Mouse (Mus musculus) left cerebral cortex, postnatal 36 days (tissue): ENCODE results near the gene Jag1. TPM values are rescaled to one million over a fixed set of nuclear protein-coding genes. Genes with fewer than 3 reads are reported as not detected.

Experiments
- DNase-seq, 2 experiments: peaks; one replicate each; pipeline ENCODE4 v3.0.0; 2021 to 2022; ENCODE audit warnings: low spot score in 2 of 2, mixed read lengths in 1 of 2
- intact Hi-C: fragments of 180-260 bp; cut with DNase I; formaldehyde crosslinking; loops from one replicate; pipeline ENCODE4 v1.15.1; 2025
- total RNA-seq, 2 experiments: library from RNA; stranded (reverse); gene quantifications; 2 replicates each; pipeline ENCODE4 v1.2.3; 2021

Gene Jag1
- total RNA-seq, result 1 to 10 TPM; 5.3 to 5.8 TPM

DNA sequence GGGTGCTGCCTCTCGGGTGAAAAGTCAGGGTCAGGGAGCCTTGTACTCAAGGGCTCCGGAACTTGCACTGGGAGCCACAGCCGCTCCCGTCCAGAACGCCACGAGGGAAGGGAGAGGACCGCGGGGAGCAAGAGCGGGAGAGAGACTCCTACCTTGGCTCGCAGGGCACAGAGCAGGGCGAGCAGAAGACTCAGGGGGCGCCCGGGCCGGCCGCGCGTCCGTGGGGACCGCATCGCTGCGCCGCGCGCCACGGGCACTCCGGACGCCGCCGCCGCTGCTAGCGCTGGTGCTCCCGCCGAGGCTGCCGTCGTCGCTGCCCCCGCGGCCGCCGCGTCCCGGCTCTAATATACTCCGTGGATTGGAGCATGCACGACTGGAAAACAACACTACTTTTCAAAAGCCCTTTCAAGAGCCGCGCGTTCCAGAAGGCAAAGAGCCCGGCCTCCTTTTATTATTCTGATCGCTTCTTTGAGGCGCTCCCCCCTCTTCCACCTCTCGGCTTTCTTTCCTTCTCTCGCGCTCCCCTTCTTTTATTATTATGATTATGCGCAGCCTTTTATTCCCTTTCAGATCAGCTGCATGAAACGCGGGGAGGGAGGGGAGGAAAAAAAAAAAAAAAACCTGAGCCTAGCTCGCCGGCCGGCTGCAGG lies at the start of gene Jag1:
TSS of gene Jag1 (minus strand) at position 620 of the 650 bp plus-strand sequence.
- intact Hi-C loops, result loop anchor here (5.0 to 10.0 kb wide), 2 partner anchors 201 to 616 kb away; no protein-coding TSS in a partner anchor
- peak; percentile 15 to 25 for DNase-seq

DNA sequence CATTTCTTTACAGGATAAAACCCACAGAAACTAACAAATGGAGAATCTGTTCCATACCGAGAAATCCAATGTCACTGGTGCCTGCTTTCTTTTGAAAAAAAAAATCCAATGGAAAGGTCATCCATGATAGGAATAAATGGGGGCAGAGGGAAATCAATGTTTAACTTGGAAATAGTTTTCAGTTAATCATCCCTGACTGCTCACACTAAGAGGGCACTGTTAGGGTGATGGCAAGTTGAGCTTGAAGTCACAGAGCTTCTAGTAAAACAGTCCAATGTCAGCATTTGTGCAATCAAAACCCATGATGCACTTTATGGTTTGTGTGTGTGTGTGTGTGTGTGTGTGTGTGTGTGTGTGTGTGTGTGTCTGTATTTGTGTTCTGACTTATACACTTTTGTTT lies 39.6 kb upstream of the Jag1 start:
- no peak for DNase-seq
- intact Hi-C loops, result no loop called here

DNA sequence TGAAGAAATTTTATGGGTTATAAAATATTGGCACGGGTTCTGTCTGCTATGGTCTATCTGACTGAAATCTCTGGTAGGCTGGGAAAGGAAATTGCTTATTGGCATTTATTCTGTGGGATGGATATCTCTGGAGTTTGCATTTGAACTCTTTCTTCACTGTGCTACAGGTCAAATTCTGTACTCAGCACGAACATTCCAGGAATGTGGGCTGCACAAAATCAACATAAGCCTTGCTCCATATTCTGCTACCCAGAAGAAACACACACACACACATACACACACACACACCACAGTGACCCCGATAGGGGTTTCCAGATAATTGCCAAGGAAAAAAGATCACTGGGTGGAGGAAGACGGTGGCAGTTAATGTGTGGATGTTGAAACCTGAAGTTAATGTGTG lies 37.4 kb upstream of the Jag1 start:
- DNase-seq, result no peak
- intact Hi-C loops, result no loop called here

DNA sequence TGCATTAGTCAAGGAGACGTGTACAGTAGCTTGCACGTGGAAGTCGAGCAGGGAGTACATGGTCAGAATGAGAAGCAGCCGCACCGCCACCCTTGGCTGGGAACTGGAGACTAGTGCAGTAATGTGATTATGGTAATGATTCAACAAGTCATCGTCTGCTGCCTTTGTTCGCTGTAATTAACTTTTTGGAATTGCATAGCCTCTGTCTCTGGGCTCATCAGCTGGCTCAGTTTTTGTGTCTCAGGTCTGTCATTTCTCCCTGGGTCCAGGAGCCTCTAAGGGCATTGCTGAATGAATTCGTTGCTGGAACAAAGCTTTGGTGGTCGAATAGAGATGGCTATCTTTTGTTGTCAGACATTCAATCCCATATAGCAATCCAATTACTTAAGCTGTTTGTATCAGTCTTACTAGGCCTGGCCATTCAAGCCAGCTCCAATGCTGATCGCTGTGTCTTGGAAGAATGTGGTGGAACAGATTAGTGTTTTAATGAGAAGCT lies 36.8 kb upstream of the Jag1 start:
- intact Hi-C loops, result no loop called here

DNA sequence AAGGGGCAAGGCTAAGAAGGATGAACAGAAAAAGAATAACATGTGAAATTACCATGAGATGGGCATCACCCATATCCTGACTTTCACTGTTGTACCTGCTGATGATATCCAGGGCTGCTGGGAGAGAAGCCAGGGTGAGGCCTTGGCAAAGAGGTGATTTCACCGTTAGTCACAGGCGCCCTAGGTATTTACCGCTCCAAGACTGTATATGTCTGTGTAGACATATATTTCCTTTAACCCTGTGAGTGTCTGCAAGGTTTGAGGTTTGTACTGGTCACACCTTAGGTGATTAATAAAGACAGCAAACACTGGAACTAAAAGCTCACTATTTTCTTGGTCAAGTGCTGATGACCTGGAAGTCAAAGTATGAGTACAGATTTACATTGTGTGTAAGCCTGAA lies 34.5 kb upstream of the Jag1 start:
- DNase-seq, result no peak
- intact Hi-C loops, result no loop called here

More for the DNA sequence above, 36.8 kb upstream of the Jag1 start:
- DNase-seq, result no peak

DNA sequence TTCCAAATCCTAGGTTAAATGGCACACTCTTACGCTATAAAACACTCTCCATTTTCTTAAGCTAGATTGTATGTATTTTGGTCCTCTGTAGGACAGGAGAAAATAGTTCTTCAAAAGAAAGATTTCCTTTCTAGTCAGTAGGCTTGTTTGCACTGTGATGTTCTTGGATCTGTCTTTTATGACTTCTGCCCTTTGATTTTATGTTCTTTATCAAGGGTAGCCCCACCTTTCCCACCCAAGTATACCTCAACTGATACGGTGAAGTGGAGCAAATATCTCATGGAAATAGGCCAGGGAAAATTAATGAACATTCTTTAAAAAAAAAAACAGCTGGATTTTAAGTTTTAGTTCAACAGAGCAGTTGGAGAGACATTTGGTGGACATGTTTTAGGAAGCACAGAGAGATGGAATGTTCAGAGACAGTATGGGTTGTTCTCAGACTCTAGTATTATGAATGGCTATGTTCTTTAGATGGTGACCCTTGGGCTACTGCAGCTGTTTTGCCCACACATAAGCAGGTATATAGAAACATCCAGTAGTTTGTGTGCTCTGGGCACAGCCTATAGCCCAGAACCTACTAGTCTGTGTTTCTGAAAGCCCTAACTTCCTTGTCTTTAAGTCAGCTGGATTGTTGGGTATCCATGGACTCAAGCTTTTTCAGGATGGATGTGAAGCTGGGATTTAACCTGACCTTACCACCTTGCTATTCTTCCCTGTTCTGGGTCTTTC lies 30.7 kb upstream of the Jag1 start:
- intact Hi-C loops, result no loop called here
- no peak for DNase-seq

DNA sequence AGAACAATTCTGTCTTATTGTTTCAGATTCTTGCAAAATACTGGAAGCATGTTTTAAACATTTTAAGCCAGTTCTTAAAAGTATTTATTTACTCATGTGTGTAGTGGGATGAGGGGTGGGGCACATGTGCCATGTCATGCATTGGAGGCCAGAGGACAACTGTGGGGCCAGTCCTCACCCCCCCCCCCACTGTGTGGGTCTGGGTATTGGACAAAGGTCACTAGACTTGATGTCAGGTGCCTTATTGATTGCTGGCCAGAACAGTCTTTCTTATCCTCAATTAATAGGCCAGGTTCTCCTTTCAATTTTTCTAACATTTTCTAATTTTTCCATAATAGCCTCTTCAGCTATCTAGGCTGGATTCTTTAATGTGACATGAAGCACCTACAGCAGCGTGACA lies 21.6 kb upstream of the Jag1 start:
- intact Hi-C loops, result no loop called here
- DNase-seq, result no peak

DNA sequence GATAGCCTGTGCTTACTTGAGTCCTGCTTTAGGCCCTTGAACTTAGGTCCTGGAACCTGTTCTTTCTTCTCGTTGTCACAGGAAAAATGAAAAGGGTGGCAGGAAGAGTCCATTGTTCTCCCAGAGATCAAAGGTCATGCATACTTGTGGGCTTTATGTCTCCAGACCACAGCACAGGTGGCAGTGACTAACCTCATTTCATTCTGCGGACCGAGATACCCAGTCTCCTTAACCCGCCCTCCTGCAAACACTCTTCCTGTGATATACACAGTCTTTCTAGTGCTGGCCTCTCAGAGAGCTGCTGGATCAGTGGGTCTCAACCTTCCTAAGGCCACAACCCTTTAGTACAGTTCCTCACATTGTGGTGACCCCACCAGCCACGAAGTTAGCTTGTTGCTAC lies 17.6 kb upstream of the Jag1 start:
- intact Hi-C loops, result no loop called here
- DNase-seq, result no peak

DNA sequence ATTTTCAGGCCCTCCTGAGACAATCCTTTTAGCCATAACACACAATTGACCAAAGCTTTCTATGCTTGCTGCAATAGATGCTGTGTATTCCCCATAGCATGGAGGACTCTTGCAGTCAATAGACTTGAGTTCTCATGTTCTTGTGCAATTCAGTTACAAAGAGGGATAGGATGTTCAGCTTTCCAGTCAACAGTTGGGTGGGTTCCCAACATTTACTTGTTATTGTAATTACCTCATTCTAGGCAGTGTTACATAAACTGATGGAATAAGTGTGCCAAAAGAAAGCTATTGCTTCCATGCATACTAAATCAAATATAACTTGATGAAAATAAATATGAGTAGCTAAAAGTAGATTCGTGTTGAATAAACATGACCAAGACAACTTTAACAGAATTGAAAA lies 8.4 kb upstream of the Jag1 start:
- intact Hi-C loops, result no loop called here

DNA sequence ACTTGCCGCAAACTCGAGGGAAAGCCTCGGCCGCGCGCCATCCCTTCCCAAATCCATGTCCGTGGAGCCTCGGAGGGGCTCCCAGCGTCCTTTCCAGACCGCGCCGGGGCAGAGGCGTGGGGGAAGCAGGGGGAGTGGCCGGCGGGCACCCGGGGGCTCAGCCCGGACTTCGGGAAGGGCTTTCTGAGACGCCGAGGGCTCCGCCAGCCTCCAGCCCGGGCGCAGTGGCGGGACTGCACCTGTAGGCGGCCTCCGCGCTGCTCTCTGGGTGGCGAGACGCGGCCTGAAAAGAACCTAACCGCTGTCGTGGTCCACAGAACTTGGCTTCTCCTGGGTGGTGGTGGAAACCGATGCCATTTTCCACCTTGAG lies 862 bp upstream of the Jag1 start:
- peak; percentile 55 to 58 for DNase-seq
- intact Hi-C loops, result loop anchor here (5.0 to 10.0 kb wide), 2 partner anchors 203 to 615 kb away; no protein-coding TSS in a partner anchor

More for the DNA sequence above, 8.4 kb upstream of the Jag1 start:
- DNase-seq, result no peak

DNA sequence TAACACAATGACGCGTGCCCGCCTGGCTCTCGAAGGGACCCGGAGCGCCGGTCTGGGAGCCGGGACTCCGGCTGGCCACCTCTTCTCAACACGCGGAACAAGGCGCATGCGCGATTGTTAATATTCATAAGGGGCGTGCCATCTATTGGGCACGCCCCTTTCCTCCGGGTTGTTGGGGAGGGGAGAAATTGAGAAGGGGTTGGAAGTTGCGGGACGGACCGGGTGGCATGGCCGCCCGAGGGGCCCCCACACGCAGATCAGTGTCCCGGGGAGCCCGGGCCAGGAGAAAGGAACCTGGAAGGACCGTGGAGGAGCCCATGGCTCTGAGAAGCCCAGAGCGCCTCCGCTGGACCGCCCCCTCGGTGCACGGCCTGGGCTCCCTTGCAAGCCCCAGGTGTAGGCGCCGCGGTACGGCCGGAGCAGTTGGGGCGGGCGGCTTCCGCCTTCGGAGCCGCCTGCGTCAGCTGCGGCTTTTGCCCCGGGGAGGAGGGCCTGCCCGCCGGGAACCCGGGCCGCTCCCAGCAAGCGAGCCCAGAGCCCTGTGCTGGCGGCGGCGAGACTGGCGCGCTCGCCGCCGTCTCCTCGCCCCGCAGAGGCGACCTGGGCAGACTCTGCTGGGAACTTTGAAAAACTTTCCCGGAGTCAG lies 354 bp upstream of the Jag1 start:
- intact Hi-C loops, result loop anchor here (5.0 to 10.0 kb wide), 2 partner anchors 202 to 616 kb away; no protein-coding TSS in a partner anchor
- peak; percentile 43 to 55 for DNase-seq

DNA sequence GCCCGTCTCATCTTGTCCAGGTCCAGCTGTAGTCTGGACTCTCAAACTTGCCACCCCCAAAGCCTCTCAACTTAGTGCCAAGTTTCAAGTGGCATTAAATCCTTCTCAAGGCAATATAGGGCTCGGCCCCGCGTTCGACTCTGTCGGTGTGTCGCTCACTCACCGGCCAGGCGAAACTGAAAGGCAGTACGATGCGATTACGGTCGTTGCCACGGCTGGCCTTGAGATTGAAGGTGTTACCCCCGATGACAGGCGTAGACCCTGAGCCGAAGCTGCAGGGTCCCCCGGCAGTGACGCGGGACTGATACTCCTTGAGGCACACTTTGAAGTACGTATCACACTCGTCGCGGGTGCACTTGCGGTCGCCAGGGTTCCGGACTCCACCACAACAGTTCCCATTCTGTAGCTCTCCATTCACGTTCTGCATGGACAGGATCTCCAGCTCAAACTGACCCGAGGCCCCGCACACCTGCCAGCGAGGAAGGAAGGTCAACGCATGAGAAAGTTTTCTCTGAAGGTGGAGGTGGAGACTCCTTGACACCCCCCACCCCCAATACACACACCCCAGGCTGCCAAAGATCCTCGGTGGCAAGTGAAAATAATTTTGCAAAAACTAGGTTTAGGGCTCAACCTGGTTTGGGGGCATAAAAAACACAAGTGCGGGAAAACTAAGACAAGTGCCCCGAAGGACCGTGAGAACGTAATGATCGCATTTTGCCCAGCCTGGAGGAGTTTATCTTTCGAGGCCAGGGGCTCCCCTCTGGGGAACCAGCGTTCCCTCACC lies 1.0 kb downstream of the Jag1 start:
- DNase-seq, result no peak
- intact Hi-C loops, result loop anchor here (5.0 to 10.0 kb wide), 2 partner anchors 201 to 617 kb away; no protein-coding TSS in a partner anchor

DNA sequence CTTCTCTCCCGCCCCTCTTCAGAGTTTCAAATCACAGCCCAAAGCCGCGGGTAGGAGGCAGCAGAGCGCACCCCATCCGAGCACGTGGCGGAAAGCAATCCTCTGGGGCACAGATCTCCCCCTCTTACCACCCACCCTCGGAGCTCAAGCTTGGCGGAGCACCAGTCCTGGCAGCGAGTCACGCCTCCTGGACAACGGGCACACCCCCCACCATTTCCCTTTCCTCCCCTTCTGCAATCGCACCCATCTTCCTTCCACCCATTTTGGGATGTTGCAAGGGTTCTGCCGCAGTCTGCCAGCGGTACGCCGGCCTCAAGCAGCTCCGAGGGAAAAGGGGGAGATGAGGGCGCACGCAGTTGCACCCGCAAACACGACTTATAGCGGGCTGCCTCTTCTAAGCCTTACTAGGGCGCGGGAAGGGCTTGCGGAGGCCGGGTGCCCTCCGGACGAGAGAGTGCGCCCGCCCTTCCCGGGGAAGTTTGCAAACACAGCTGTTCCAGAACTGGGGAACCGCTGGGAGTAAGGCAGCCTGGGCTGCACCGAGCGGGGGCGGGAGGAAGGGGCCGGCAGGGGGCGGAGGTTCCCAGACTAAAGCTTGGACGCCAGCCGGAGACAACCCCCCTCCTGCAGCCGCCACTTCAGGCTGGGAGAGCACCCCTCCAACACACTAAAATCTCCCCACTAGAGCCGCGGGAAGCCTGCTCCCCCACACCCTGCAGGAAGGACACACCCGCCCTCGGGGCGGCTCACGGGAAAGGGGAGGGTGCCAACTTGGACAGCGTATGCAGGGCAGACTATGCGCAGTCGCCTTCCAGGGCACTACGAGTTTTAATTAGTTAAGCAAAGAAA lies 2.0 kb downstream of the Jag1 start:
- peak; percentile 43 to 66 for DNase-seq
- intact Hi-C loops, result loop anchor here (5.0 to 10.0 kb wide), 3 partner anchors 200 to 828 kb away; no protein-coding TSS in a partner anchor

DNA sequence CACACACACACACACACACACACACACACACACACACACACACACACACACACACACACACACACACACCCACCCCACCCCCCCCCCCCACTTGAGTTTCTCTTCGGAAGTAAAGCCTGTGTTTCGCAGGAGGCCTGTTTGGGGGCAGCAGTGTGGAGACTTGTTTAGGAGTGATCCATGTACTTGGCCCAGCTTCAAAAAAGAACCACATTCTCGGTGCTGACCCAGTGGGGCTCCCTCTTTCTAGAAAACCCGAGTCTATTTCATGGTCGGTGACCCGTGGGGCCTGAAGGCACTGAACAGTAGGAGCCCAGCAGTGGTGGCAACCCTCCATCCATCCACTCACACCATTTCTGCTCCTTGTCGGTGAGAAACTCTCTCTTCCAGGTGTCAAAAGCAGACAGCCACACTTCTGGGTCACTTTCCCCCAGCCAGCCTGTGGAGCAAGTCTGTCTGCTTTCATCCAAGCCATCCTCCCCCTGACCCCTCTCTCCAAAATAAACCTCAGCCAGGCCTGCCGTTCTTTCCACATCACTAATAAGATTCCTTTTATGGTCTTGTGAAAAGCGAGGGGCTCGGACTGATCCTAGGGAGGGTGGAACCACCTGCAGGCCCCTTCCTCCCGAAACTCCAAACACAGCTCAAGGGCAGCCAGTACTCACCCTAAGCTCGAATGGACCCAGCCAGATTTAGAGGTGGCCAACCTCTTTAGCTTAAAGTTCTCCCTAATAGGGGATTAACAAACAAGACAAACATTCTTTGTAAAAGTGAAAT lies 3.0 kb downstream of the Jag1 start:
- no peak for DNase-seq
- intact Hi-C loops, result loop anchor here (5.0 to 10.0 kb wide), 2 partner anchors 199 to 829 kb away; no protein-coding TSS in a partner anchor

DNA sequence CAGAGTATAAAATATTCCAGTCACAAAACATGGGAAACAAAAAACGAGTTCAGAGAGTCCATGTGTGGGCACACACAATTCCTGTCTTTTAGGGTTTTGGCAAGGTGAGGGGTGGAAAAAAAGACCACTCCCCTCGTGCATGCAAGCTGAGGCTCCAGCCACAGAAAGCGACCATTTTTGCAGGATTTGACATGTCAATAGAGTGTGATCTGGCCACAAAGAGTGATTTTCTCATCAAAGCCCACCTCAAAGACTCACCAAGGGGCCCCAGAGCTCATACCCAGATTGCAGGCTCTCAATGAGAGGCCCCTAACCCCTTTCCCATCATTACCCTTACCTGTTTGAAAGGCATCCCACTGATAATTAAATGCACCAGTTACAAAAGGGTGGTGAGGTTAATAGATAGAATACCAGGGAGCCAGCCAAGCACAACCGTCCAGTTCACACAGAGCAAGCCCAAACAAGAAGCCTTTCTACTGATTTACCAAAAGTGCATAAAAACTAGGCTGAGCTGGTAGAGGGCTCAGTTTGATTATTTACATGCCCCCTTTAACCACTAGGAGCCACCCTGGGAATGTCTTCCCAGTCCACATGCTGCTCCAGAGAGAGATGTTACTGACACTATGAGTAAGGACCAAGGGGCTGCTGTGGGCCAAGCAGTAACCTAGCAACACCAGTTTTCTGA lies 6.1 kb downstream of the Jag1 start:
- no peak for DNase-seq
- intact Hi-C loops, result loop anchor here (5.0 to 10.0 kb wide), 2 partner anchors 196 to 832 kb away; no protein-coding TSS in a partner anchor

DNA sequence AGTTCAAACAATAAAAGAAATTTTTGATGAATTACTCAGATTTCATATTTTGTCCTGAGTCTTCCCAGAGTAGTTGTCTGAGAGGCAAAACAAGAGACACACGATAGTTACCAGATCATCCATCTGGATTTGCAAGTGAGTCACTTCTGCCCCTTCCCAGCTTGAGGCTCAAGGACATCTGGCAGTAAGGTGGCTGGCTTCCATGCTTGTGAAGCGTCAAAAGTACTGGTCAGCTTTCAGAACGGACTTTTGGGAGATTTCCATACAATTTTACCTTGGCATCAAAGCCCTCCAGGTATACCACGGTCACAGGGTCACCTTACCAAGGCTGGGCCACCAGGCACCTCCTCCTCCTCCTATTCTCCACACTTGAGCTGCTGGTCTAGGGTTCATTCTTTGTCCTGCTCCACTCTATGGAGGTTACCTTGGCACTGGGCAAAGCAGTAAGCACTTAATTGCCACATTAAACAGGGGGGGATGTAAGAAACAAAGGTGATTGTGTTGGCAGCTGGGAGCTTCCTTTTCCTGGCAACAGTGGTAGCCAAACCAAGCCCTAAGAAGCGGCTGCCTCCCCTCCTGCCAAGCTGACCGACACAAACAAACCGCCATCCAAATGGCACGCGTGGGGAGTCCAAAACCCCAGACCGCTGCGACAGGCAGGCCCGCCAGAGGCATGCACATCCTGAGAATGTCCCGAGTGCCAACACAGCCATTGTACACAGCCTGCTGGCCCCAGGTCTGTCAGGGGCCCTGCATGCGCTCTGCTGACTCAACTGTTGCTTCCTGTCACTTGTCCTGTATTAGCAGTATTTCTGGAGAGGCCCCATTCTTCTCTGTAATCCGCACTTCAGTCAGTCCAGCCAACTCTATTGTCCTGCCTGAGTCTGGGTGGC lies 6.9 kb downstream of the Jag1 start:
- intact Hi-C loops, result loop anchor here (5.0 to 10.0 kb wide), 2 partner anchors 195 to 833 kb away; no protein-coding TSS in a partner anchor
- no peak for DNase-seq
